Mouse (Mus musculus): ENCODE results near the gene Cyp2b9. TPM values are rescaled to one million over a fixed set of nuclear protein-coding genes. Genes with fewer than 3 reads are reported as not detected.

Gene Cyp2b9
- not detected in 2 replicates for polyA plus RNA-seq (2021; fragmentation: Nextera tagmentation)
- long read RNA-seq, experiment 1, result 0 reads
- long read RNA-seq, experiment 2, partial matches to known transcripts, result 0 of 1 reads
- long read RNA-seq, experiment 2, other reads (novel, unspliced or antisense), result 1 of 1 reads

GRCm38 (mm10) chr7:26173111-26173510 is at the start of gene Cyp2b9:
Cyp2b9 (plus strand) TSS chr7:26173411.

GRCm38 (mm10) chr7:26260034-26260433 is 86.8 kb downstream of the Cyp2b9 start, which contains the start of gene Vmn1r184:
Vmn1r184 (plus strand) TSS chr7:26260334.

Other genes with a start within 250 kb of the Cyp2b9 start
- not detected in 2 replicates for gene Cyp2b13, start 111.9 kb upstream of the Cyp2b9 start, polyA plus RNA-seq (2021; fragmentation: Nextera tagmentation)
- not detected in 2 replicates for gene Vmn1r184, start 86.9 kb downstream of the Cyp2b9 start, polyA plus RNA-seq (2021; fragmentation: Nextera tagmentation)
- gene Cyp2a4, start 133.8 kb downstream of the Cyp2b9 start, polyA plus RNA-seq (2021; fragmentation: Nextera tagmentation), result not detected in 2 replicates
- not detected in 2 replicates for gene Nlrp9c, start 230.3 kb downstream of the Cyp2b9 start, polyA plus RNA-seq (2021; fragmentation: Nextera tagmentation)

Measured in layer of hippocampus, adult 6 months (tissue).